Mouse (Mus musculus) spleen, adult 2 months (tissue): ENCODE data around the gene Cebpa.

Source experiments
- CTCF ChIP-seq: fragments of 200-500 bp; IDR thresholded peaks from 2 replicates; pipeline ENCODE4 v1.5.1; 2011; ENCODE audit warnings: mild to moderate bottlenecking, inconsistent platforms; ENCODE audit not compliant: insufficient read depth, insufficient read length, insufficient replicate concordance; ENCODE audit errors: extremely low read depth
- POLR2A ChIP-seq: fragments of 200-500 bp; IDR thresholded peaks from 2 replicates; pipeline ENCODE4 v1.6.1; 2011; ENCODE audit warnings: low read depth, low read length, inconsistent platforms

DNA sequence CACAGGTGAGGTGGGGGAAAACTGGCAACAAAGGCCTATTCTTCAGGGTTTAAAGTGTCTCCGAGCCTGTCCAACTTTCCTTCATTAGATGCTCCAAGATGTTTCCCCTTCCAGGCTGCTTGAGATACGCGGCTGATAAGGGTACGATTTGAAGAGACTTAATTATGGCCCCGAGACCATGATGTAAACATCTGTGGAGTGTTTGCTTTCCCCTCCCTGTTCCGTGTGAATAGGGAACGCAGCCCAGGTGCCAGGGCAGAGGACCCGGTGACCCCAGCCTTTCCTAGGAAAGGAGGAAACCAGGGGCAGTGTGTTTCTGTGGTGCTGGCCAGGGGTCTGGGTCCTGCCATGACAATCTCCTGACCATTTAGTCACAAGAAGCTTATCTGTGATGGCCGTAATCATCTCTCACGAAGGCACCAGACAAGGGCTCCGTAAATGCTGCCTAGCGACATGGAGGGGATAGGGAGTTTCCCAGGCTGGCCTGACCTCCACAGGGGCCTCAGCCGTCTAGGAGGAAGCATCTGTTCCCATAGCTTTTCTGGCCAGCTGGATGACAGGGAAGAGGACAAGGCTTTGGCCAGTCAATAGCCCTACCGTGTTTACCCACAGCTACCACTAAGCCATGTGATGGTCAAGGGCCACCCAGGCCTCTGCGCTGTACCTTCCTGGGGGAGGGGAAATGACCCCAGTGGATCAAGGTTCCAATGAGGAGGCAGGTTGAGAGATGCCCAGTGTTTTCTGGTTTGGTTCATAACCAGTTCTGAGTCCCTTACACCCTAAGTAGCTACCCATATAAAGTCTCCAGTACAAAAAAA lies 30.7 kb downstream of the Cebpa start:
- no peak for TF ChIP-seq POLR2A
- no peak for TF ChIP-seq CTCF
